Mouse (Mus musculus): Measurements from ENCODE around the gene Ubr7. TPM values are rescaled to one million over a fixed set of nuclear protein-coding genes. Genes with fewer than 3 reads are reported as not detected.

The Ubr7 gene
- polyA plus RNA-seq, 1 experiment: 9.3 TPM

GRCm38 (mm10) chr12:102714654-102715395 is 42.9 kb upstream of the Ubr7 start:
- Histone ChIP-seq H3K4me1 (ENCODE audit: control insufficient read depth, insufficient read depth, insufficient read length) (peaks cover 5% of the 10 kb centered on the region; the same call in 1 of the 2 replicates), H3K27ac (ENCODE audit: insufficient read depth, low read length) (no peak overlapping the region), H3K27me3 (ENCODE audit: control insufficient read depth, insufficient read depth, low read length) (no peaks in the 10 kb centered on the region), H3K36me3 (ENCODE audit: control insufficient read depth, insufficient read depth, low read length) (no peaks in the 10 kb centered on the region), H3K4me3 (ENCODE audit: extremely low read depth, insufficient read depth, insufficient read length) (no peak overlapping the region)
- DNase-seq (ENCODE audit: low read depth in 1 of 2, low spot score in 2 of 2): no peak
- no peak for TF ChIP-seq CTCF (IDR thresholded peaks at IDR 0.05; ENCODE audit: extremely low read depth, insufficient read depth, insufficient read length, insufficient replicate concordance)
- no peak for TF ChIP-seq POLR2A (IDR thresholded peaks at IDR 0.05; ENCODE audit: low read depth, low read length)
- 90% methylated on average over 10 of the region's 10 CpGs for WGBS

- peak in 1 of 2 experiments; percentile 25 for DNase-seq (ENCODE audit: low read depth in 1 of 2, low spot score in 2 of 2)
Observed at GRCm38 (mm10) chr12:102719552-102720315, 38.0 kb upstream of the Ubr7 start.

GRCm38 (mm10) chr12:102722451-102722850 is 35.3 kb upstream of the Ubr7 start:
- no peak for DNase-seq (ENCODE audit: low read depth in 1 of 2, low spot score in 2 of 2)
- 81% methylated on average over 11 of the region's 11 CpGs for WGBS
- H3K27me3 ChIP-seq (ENCODE audit: control insufficient read depth, insufficient read depth, low read length): no peaks in the 10 kb centered on the region
- no peak overlapping the region for H3K27ac ChIP-seq (ENCODE audit: insufficient read depth, low read length)
- no peaks in the 10 kb centered on the region for H3K4me1 ChIP-seq (ENCODE audit: control insufficient read depth, insufficient read depth, insufficient read length)
- TF ChIP-seq POLR2A (IDR thresholded peaks at IDR 0.05; ENCODE audit: low read depth, low read length) (no peak), CTCF (IDR thresholded peaks at IDR 0.05; ENCODE audit: extremely low read depth, insufficient read depth, insufficient read length, insufficient replicate concordance) (no peak)
- no peak overlapping the region for H3K4me3 ChIP-seq (ENCODE audit: extremely low read depth, insufficient read depth, insufficient read length)
- no peaks in the 10 kb centered on the region for H3K36me3 ChIP-seq (ENCODE audit: control insufficient read depth, insufficient read depth, low read length)

More at GRCm38 (mm10) chr12:102719552-102720315, 38.0 kb upstream of the Ubr7 start:
- no peak for TF ChIP-seq POLR2A (IDR thresholded peaks at IDR 0.05; ENCODE audit: low read depth, low read length)
- TF ChIP-seq CTCF (IDR thresholded peaks at IDR 0.05; ENCODE audit: extremely low read depth, insufficient read depth, insufficient read length, insufficient replicate concordance): peak; percentile 49; the same call in 1 of the 2 replicates
- WGBS: 50% methylated on average over 13 of the region's 13 CpGs
- Histone ChIP-seq H3K4me1 (ENCODE audit: control insufficient read depth, insufficient read depth, insufficient read length) (no peaks in the 10 kb centered on the region; the same call in 1 of the 2 replicates), H3K27ac (ENCODE audit: insufficient read depth, low read length) (no peak overlapping the region), H3K4me3 (ENCODE audit: extremely low read depth, insufficient read depth, insufficient read length) (no peak overlapping the region), H3K27me3 (ENCODE audit: control insufficient read depth, insufficient read depth, low read length) (no peaks in the 10 kb centered on the region), H3K36me3 (ENCODE audit: control insufficient read depth, insufficient read depth, low read length) (no peaks in the 10 kb centered on the region)

GRCm38 (mm10) chr12:102722966-102723365 is 34.8 kb upstream of the Ubr7 start:
- DNase-seq (ENCODE audit: low read depth in 1 of 2, low spot score in 2 of 2): no peak
- 91% methylated on average over 8 of the region's 8 CpGs for WGBS
- H3K36me3 ChIP-seq (ENCODE audit: control insufficient read depth, insufficient read depth, low read length): no peaks in the 10 kb centered on the region
- no peak for TF ChIP-seq POLR2A (IDR thresholded peaks at IDR 0.05; ENCODE audit: low read depth, low read length)
- TF ChIP-seq CTCF (IDR thresholded peaks at IDR 0.05; ENCODE audit: extremely low read depth, insufficient read depth, insufficient read length, insufficient replicate concordance): no peak
- H3K27ac ChIP-seq (ENCODE audit: insufficient read depth, low read length): no peak overlapping the region
- H3K4me3 ChIP-seq (ENCODE audit: extremely low read depth, insufficient read depth, insufficient read length): no peak overlapping the region
- no peaks in the 10 kb centered on the region for H3K4me1 ChIP-seq (ENCODE audit: control insufficient read depth, insufficient read depth, insufficient read length)
- H3K27me3 ChIP-seq (ENCODE audit: control insufficient read depth, insufficient read depth, low read length): no peaks in the 10 kb centered on the region

- Histone ChIP-seq H3K36me3 (ENCODE audit: control insufficient read depth, insufficient read depth, low read length) (no peaks in the 10 kb centered on the region), H3K4me3 (ENCODE audit: extremely low read depth, insufficient read depth, insufficient read length) (no peak overlapping the region), H3K4me1 (ENCODE audit: control insufficient read depth, insufficient read depth, insufficient read length) (no peaks in the 10 kb centered on the region), H3K27ac (ENCODE audit: insufficient read depth, low read length) (no peak overlapping the region), H3K27me3 (ENCODE audit: control insufficient read depth, insufficient read depth, low read length) (no peaks in the 10 kb centered on the region)
- no peak for DNase-seq (ENCODE audit: low read depth in 1 of 2, low spot score in 2 of 2)
- WGBS: 71% methylated on average over 6 of the region's 6 CpGs
- TF ChIP-seq CTCF (IDR thresholded peaks at IDR 0.05; ENCODE audit: extremely low read depth, insufficient read depth, insufficient read length, insufficient replicate concordance) (no peak), POLR2A (IDR thresholded peaks at IDR 0.05; ENCODE audit: low read depth, low read length) (no peak)
Observed at GRCm38 (mm10) chr12:102723861-102724260, 33.9 kb upstream of the Ubr7 start.

- TF ChIP-seq POLR2A (IDR thresholded peaks at IDR 0.05; ENCODE audit: low read depth, low read length): no peak
- no peak for TF ChIP-seq CTCF (IDR thresholded peaks at IDR 0.05; ENCODE audit: extremely low read depth, insufficient read depth, insufficient read length, insufficient replicate concordance)
- no peak overlapping the region for H3K27ac ChIP-seq (ENCODE audit: insufficient read depth, low read length)
- no peak for DNase-seq (ENCODE audit: low read depth in 1 of 2, low spot score in 2 of 2)
- H3K4me1 ChIP-seq (ENCODE audit: control insufficient read depth, insufficient read depth, insufficient read length): peaks cover 2% of the 10 kb centered on the region; the same call in 1 of the 2 replicates
- H3K36me3 ChIP-seq (ENCODE audit: control insufficient read depth, insufficient read depth, low read length): no peaks in the 10 kb centered on the region
- H3K27me3 ChIP-seq (ENCODE audit: control insufficient read depth, insufficient read depth, low read length): no peaks in the 10 kb centered on the region
- H3K4me3 ChIP-seq (ENCODE audit: extremely low read depth, insufficient read depth, insufficient read length): no peak overlapping the region
- WGBS: 88% methylated on average over 6 of the region's 6 CpGs
Observed at GRCm38 (mm10) chr12:102725146-102725545, 32.6 kb upstream of the Ubr7 start.

Data from spleen, adult 2 months (tissue).